Mouse (Mus musculus) limb, embryonic 11.5 days (tissue): ENCODE measurements around the gene Osbpl5. TPM values are rescaled to one million over a fixed set of nuclear protein-coding genes. Genes with fewer than 3 reads are reported as not detected.
A peak's percentile ranks its signal among the peaks of the same experiment; 100 is the strongest.

ENCODE experiments used
- ATAC-seq: fragments of 200-750 bp; cut with Nextera tagmentation; 2 replicates; pipeline ENCODE4 v1.8.0; 2017; ENCODE audit warnings: low read depth; ENCODE audit not compliant: insufficient number of reproducible peaks, low FRiP score, low TSS enrichment
- DNase-seq: peaks from one replicate; pipeline ENCODE4 v3.0.0-alpha.2; 2015; ENCODE audit warnings: low spot score
- H3K27ac ChIP-seq: fragments of 300-500 bp; sonication (generic); replicated peaks from 2 replicates; pipeline ENCODE4 v1.5.1; 2014; ENCODE audit warnings: low read depth, mild to moderate bottlenecking, low read length
- H3K27me3 ChIP-seq: fragments of 300-500 bp; sonication (generic); 2 replicates; pipeline ENCODE4 v1.6.1; 2014; ENCODE audit warnings: mild to moderate bottlenecking, low read length, mixed read lengths; ENCODE audit not compliant: control insufficient read depth, insufficient read depth
- H3K36me3 ChIP-seq: fragments of 300-500 bp; sonication (generic); 2 replicates; pipeline ENCODE4 v1.6.1; 2014; ENCODE audit warnings: mild to moderate bottlenecking, low read length, moderate library complexity, mixed read lengths; ENCODE audit not compliant: control insufficient read depth, insufficient read depth
- H3K4me1 ChIP-seq: fragments of 300-500 bp; sonication (generic); 2 replicates; pipeline ENCODE4 v1.6.1; 2014; ENCODE audit warnings: low read length, mixed read lengths; ENCODE audit not compliant: control insufficient read depth, insufficient read depth
- H3K4me2 ChIP-seq: fragments of 300-500 bp; sonication (generic); 2 replicates; pipeline ENCODE4 v1.6.1; 2014; ENCODE audit warnings: low read depth, mild to moderate bottlenecking, moderate library complexity; ENCODE audit not compliant: severe bottlenecking
- H3K4me3 ChIP-seq: fragments of 300-500 bp; sonication (generic); 2 replicates; pipeline ENCODE4 v1.5.1; 2014; ENCODE audit warnings: low read depth, low read length
- H3K9ac ChIP-seq: fragments of 300-500 bp; sonication (generic); 2 replicates; pipeline ENCODE4 v1.6.1; 2014; ENCODE audit warnings: mild to moderate bottlenecking, low read length
- H3K9me3 ChIP-seq: fragments of 300-500 bp; sonication (generic); 2 replicates; pipeline ENCODE4 v1.6.1; 2016; ENCODE audit warnings: low read length; ENCODE audit not compliant: control insufficient read depth
- WGBS: fragments of 180-500 bp; shearing (Covaris S2); extraction: QIAGEN DNeasy Blood & Tissue Kit; methylation state at CpG from one replicate; pipeline ENCODE4 v1.1.7; 2014; 5-methylcytosine and 5-hydroxymethylcytosine counted together
- polyA plus RNA-seq: library from polyadenylated mRNA; unstranded; fragments of >200 nt; fragmentation: Nextera tagmentation; extraction: Ambion mirVana; gene quantifications from 2 replicates; pipeline ENCODE4 v1.2.1, GENCODE M21; 2014

Gene Osbpl5
- polyA plus RNA-seq, 1 experiment from 2014 or later, result 17.9 TPM

DNA sequence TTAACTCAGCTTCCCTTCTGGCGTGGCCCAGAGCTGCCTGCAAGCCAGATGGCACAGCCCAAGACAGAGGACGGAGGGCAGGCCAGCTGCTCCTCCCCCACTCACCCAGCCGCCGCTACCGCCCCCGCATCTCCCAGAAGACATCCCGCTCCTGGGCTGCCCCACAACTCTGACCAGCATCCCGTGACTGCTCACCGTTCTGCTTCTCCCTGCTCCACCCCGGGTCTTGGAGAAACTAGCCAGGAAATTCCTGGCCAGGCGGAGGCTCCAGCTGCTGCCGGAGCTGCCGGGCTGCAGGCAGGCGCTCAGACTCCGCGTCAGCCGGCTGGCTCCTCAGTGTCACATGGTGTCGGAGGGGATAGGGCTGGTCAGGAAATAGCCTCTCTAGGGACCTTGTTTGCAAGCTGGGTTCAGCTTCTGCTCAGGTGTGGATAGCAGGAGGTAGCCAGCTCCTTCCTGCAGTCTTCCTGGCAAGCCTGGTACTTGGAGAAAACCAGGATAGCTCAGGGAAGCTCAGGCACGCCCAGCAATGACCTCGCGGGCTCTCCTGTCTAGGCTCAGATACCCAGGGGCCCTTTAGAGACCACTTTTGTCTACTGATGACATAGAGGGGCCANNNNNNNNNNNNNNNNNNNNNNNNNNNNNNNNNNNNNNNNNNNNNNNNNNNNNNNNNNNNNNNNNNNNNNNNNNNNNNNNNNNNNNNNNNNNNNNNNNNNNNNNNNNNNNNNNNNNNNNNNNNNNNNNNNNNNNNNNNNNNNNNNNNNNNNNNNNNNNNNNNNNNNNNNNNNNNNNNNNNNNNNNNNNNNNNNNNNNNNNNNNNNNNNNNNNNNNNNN lies 27.4 kb upstream of the Osbpl5 start, which contains the start of gene Mrgpre:
Gene Mrgpre (minus strand): TSS at position 505 of the 834 bp plus-strand sequence.
- no peaks in the 10 kb centered on the region for H3K9me3 ChIP-seq
- ATAC-seq, result peak; percentile 86

DNA sequence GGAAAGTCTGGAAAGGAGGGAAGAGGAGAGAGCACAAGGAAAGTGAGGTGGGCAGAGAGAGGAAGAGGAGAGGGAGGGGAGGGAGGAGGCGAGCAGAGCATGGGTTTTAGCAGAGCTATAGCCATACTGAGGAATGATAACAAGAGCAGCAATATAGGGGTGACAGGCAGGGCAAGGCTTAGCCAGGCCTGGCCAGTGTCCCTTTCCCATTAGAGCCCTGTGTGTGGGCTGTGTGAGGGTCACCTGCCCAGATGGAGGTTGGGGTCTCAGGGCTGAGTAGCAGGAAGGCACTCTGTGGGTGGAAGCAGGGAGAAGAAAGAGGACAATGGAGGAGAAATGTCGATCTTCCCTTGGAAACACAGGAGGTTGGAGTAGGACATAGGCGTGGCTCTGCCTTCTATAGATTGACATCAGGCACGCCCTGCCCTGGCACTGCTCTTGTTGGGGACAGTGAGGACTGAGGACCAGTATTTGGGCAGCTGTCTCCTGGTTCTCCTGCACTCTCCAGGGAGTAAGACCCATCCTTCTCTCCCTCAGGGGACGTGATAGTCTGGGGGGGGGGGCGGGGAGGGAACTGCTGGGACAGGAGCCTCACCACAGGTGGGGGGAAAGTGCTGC lies 26.7 kb upstream of the Osbpl5 start:
- H3K27ac ChIP-seq, result peak overlapping the region; percentile 65; the same call in 1 of the 2 replicates
- H3K4me3 ChIP-seq, result peak overlapping the region; percentile 35
- peak overlapping the region; percentile 58; the same call in 1 of the 2 replicates for H3K9ac ChIP-seq
- peaks cover 7% of the 10 kb centered on the region for H3K4me1 ChIP-seq
- no peaks in the 10 kb centered on the region for H3K27me3 ChIP-seq
- 33% methylated on average over 4 of the region's 6 CpGs for WGBS
- DNase-seq (peak; percentile 26), ATAC-seq (peak; percentile 36)
- H3K9me3 ChIP-seq, result no peaks in the 10 kb centered on the region
- no peaks in the 10 kb centered on the region for H3K36me3 ChIP-seq
- peak overlapping the region; percentile 62 for H3K4me2 ChIP-seq

More for the DNA sequence above, 27.4 kb upstream of the Osbpl5 start, which contains the start of gene Mrgpre:
- Histone ChIP-seq H3K36me3 (no peaks in the 10 kb centered on the region), H3K27ac (peak within 1 kb of the TSS; percentile 65), H3K4me2 (peak within 1 kb of the TSS; percentile 62), H3K27me3 (no peaks in the 10 kb centered on the region), H3K4me1 (peaks cover 7% of the 10 kb centered on the region), H3K4me3 (peak within 1 kb of the TSS; percentile 35), H3K9ac (peak within 1 kb of the TSS; percentile 58)
- DNase-seq, result peak; percentile 81
- 3% methylated on average over 21 of the region's 21 CpGs for WGBS

DNA sequence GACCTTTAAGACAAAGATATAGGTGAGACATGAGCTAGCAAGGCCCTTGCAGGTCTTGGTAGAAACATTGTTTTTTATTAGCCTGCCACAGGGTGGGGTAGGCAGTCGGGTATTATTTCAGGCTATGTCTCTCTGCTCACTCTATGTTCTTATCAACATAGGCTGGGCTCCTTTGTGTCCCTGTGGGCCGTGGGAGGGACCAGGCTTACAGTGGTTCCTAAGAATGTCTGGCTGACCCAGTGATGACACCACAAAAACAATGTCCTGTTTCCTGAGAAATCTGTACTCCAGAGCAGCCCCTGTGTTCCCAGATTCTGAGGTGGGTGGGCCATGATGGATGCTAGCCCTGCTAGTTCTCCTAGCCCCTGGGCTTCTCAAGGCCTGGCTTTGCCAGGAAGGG lies 20.6 kb upstream of the Osbpl5 start:
- Histone ChIP-seq H3K4me1 (no peaks in the 10 kb centered on the region), H3K27ac (no peak overlapping the region), H3K27me3 (no peaks in the 10 kb centered on the region), H3K9me3 (no peaks in the 10 kb centered on the region), H3K36me3 (no peaks in the 10 kb centered on the region), H3K9ac (no peak overlapping the region), H3K4me3 (no peak overlapping the region), H3K4me2 (no peak overlapping the region)
- 66% methylated on average over 2 of the region's 2 CpGs for WGBS
- no peak for ATAC-seq
- DNase-seq, result no peak

DNA sequence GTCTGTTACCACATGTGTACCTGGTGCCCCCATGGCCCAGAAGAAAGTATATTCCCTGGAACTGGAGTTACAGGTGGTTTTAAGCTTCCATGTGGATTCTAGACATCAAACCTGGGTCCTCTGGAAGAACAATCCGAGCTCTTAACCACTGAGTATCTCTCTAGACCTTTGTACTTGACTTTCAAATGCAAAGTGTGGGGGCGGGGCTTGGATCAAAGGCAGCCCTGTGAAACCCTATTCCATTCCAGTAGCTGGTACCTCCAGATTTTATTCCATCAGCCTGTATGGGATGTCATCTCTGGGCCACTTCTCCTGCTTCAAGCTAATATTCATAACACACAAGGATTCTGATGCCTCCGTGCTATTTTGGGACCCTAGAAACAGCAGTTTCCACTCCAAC lies 19.4 kb upstream of the Osbpl5 start:
- Histone ChIP-seq H3K9me3 (no peaks in the 10 kb centered on the region), H3K4me2 (no peak overlapping the region), H3K27me3 (no peaks in the 10 kb centered on the region), H3K4me3 (no peak overlapping the region), H3K9ac (no peak overlapping the region), H3K27ac (no peak overlapping the region), H3K36me3 (no peaks in the 10 kb centered on the region), H3K4me1 (no peaks in the 10 kb centered on the region)
- ATAC-seq, result no peak
- DNase-seq, result no peak
- 31% methylated on average over 3 of the region's 3 CpGs for WGBS

DNA sequence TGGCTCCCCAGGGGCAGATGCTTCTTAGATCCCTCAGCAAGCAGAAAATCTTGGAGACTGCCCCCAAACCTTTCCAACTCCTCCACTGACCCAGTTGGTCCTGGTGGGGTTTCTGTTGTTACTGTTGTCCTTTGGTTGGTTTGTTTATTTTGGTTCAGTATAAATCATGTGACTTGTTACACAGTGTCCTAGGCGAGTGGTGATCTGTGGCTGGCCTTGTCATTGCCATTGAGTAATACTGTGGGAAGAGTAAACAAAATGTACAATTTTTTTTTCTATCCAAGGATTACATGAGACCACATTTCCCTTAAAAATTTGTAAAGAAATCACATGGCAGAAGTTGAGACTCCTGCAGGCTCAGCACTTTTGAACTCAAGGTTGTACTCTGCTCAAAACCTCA lies 12.7 kb upstream of the Osbpl5 start:
- no peak overlapping the region for H3K4me2 ChIP-seq
- no peaks in the 10 kb centered on the region for H3K36me3 ChIP-seq
- WGBS, result 48% methylated on average over 1 of the region's 1 CpGs
- no peak overlapping the region for H3K27ac ChIP-seq
- H3K9me3 ChIP-seq, result no peaks in the 10 kb centered on the region
- DNase-seq (no peak), ATAC-seq (no peak)
- H3K9ac ChIP-seq, result no peak overlapping the region
- no peaks in the 10 kb centered on the region for H3K4me1 ChIP-seq
- H3K4me3 ChIP-seq, result no peak overlapping the region
- 0 out of 2 replicates have a peak, but pooled peaks cover 3% of the 10 kb centered on the region for H3K27me3 ChIP-seq

DNA sequence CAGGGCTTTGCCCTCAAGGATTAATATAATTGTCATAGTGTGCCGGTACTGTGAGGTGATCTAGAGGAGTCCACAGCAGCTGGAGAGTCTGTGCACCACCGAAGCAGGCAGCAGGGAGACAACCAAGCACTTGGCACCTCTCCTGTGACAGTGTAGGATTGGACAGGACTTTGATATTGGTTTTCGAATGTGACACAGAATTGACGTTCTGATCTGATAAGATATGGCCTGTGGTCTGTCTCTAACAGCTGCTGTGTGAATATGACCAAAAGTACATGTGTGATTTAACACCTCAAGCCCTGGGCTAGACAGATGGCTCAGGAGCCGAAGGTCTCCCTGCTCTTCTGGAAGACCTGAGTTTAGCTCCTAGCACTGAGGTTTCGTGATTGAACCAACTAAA lies 11.5 kb upstream of the Osbpl5 start:
- 87% methylated on average over 6 of the region's 6 CpGs for WGBS
- H3K4me2 ChIP-seq, result no peak overlapping the region
- no peak for ATAC-seq

DNA sequence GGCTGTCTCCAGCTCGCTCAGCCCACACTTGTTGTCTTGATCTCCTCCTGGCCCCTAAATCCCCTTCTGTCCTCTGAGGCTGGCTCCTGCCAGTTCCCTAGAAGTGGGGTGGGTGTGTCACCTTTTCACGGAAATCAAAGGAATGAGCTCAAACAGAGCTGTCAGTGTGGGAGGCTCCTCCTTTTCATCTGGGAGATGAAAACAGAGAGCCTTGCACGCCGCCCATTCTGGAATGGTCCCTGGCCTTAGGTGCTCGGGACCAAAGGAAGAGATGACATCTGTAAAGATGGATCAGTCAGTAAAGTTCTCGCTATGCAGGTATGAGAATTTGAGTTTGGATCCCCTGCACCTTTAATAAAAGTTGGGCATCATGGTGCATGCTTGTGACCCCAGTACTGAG lies 10.1 kb upstream of the Osbpl5 start, which contains the start of gene Mrgprg:
Gene Mrgprg (minus strand): TSS at position 101 of the 400 bp plus-strand sequence.
- ATAC-seq, result no peak
- Histone ChIP-seq H3K27ac (no peak within 1 kb of the TSS), H3K4me1 (no peaks in the 10 kb centered on the region), H3K4me2 (no peak within 1 kb of the TSS), H3K9ac (no peak within 1 kb of the TSS), H3K4me3 (no peak within 1 kb of the TSS), H3K9me3 (no peaks in the 10 kb centered on the region), H3K36me3 (no peaks in the 10 kb centered on the region), H3K27me3 (0 out of 2 replicates have a peak, but pooled peaks cover 5% of the 10 kb centered on the region)
- no peak for DNase-seq
- 41% methylated on average over 6 of the region's 6 CpGs for WGBS

More for the DNA sequence above, 11.5 kb upstream of the Osbpl5 start:
- H3K4me1 ChIP-seq, result no peaks in the 10 kb centered on the region
- 0 out of 2 replicates have a peak, but pooled peaks cover 5% of the 10 kb centered on the region for H3K27me3 ChIP-seq
- H3K27ac ChIP-seq, result no peak overlapping the region
- no peaks in the 10 kb centered on the region for H3K36me3 ChIP-seq
- H3K4me3 ChIP-seq, result no peak overlapping the region
- H3K9ac ChIP-seq, result no peak overlapping the region
- no peak for DNase-seq
- H3K9me3 ChIP-seq, result no peaks in the 10 kb centered on the region

DNA sequence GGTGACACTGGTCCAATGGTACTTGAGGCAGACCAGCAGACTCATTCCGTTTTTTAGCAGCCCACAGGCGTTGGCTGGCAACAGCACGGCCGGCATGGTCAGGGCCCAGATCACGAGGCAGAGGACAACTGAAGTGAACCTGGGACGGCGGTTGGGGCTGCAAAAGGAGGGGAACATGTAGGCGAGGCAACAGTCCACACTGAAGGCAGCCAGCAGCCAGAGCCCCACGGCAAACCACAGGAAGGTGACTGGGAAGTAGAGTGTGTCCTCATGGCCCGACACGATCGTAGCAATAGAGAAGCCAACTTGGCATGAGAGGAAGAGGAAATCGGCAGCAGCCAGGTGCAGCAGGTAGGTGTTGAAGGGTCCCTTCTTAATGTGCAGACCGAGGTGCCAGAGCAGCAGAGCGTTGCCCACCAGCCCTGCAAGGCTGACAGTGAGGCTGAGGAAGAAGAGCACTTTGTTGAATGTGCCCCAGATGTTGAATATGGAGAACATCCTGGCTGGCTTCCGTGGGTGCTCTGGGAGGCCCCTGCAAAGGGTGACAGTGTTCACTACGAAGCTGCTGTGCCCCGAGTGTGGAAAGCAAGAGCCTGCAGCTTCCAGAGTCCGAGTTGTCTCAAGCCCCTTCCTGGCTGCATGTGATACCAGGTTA lies 8.2 kb upstream of the Osbpl5 start:
- Histone ChIP-seq H3K27me3 (0 out of 2 replicates have a peak, but pooled peaks cover 5% of the 10 kb centered on the region), H3K36me3 (no peaks in the 10 kb centered on the region), H3K4me2 (no peak overlapping the region), H3K9me3 (no peaks in the 10 kb centered on the region), H3K9ac (no peak overlapping the region), H3K4me3 (no peak overlapping the region), H3K4me1 (no peaks in the 10 kb centered on the region), H3K27ac (no peak overlapping the region)
- ATAC-seq (no peak), DNase-seq (no peak)
- 79% methylated on average over 19 of the region's 19 CpGs for WGBS
